ENCODE assay signal across 30 mouse cellular contexts in genomic region chr17:7258748-7259359, GRCm38 (mm10).
DNase-seq lines count a peak whose midpoint lies in the region; ATAC-seq and TF ChIP-seq lines count a peak whose summit lies in the region.
"Had no signal": no experiment of that assay in that cellular context is flagged by ENCODE, and none has a peak within 500 bp of the region (broad histone marks: within the 10 kb centered on the region; RNA-seq: fewer than 3 reads in every experiment).

No protein-coding gene starts in this region.

- DNase-seq in frontal cortex, postnatal 14 days (ENCODE audit: low spot score in 2 of 2): no peak
- peak; percentile 36 for DNase-seq in brain, embryonic 14.5 days (ENCODE audit: low read depth)
- peak; percentile 29 for DNase-seq in retina, postnatal 7 days (ENCODE audit: low read depth, low spot score)
- no peak for DNase-seq in left cerebral cortex, adult 11 months (ENCODE audit: low spot score)
- DNase-seq: adrenal gland, postnatal 25 days; B cell, adult 2 months; cerebellum, adult 2 months; cerebellum, postnatal 14 days; gastrocnemius, adult 2 months; gastrocnemius, postnatal 36 days; heart, adult 2 months; heart, postnatal 10 days; kidney, adult 2 months; kidney, postnatal 36 days; layer of hippocampus, postnatal 36 days; liver; lung, adult 2 months; lung, postnatal 10 days; midbrain, embryonic 14.5 days; right cerebral cortex, postnatal 4 days; thymus, postnatal 25 days had no signal

- TF ChIP-seq POLR2A in brain, embryonic 14.5 days (IDR thresholded peaks at IDR 0.05; ENCODE audit: borderline replicate concordance, extremely low read depth, insufficient read depth, insufficient read length, poor library complexity, severe bottlenecking): no peak

- 53% methylated on average over 15 of the region's 15 CpGs for WGBS in intestine, embryonic 15.5 days
- WGBS in intestine, embryonic 16.5 days: 57% methylated on average over 15 of the region's 15 CpGs

- H3K4me3 ChIP-seq in intestine, embryonic 15.5 days (replicated peaks): no peak overlapping the region
- H3K4me3 ChIP-seq in intestine, embryonic 16.5 days (ENCODE audit: low read length): no peak overlapping the region
- H3K4me3 ChIP-seq: erythroblast, embryonic 14.5 days; gastrocnemius, adult 2 months; heart, adult 2 months; hindbrain, embryonic 10.5 days; hindbrain, embryonic 15.5 days had no signal

- peak; percentile 43; the same call in 1 of the 2 replicates for ATAC-seq in frontal cortex, adult (ENCODE audit: low TSS enrichment)
- no peak for ATAC-seq in intestine, embryonic 15.5 days
- ATAC-seq in intestine, embryonic 16.5 days: no peak
- ATAC-seq: inflammation-experienced regulatory T-cells, adult 6 months had no signal

- H3K27me3 ChIP-seq in intestine, embryonic 15.5 days (replicated peaks): no peaks in the 10 kb centered on the region
- no peaks in the 10 kb centered on the region for H3K27me3 ChIP-seq in intestine, embryonic 16.5 days (replicated peaks; ENCODE audit: control insufficient read depth, insufficient read depth, low read length)
- H3K27me3 ChIP-seq: hindbrain, embryonic 15.5 days had no signal

- H3K36me3 ChIP-seq in intestine, embryonic 15.5 days: no peaks in the 10 kb centered on the region
- no peaks in the 10 kb centered on the region for H3K36me3 ChIP-seq in intestine, embryonic 16.5 days (ENCODE audit: control insufficient read depth, insufficient read depth, low read length)
- H3K36me3 ChIP-seq: hindbrain, embryonic 15.5 days had no signal

- no peak overlapping the region for H3K27ac ChIP-seq in intestine, embryonic 15.5 days
- no peak overlapping the region for H3K27ac ChIP-seq in intestine, embryonic 16.5 days (ENCODE audit: low read length)
- H3K27ac ChIP-seq: gastrocnemius, adult 2 months; heart, adult 2 months; hindbrain, embryonic 10.5 days; hindbrain, embryonic 15.5 days; liver, embryonic 14.5 days; macrophage had no signal

- no peak for TF ChIP-seq CTCF in brain, embryonic 14.5 days (IDR thresholded peaks at IDR 0.05; ENCODE audit: borderline replicate concordance, extremely low read depth, insufficient read depth, insufficient read length)

- no peak overlapping the region for H3K9ac ChIP-seq in intestine, embryonic 15.5 days
- H3K9ac ChIP-seq in intestine, embryonic 16.5 days (ENCODE audit: low read depth, low read length): no peak overlapping the region
- H3K9ac ChIP-seq: hindbrain, embryonic 15.5 days; liver, embryonic 14.5 days had no signal

- H3K9me3 ChIP-seq in intestine, embryonic 15.5 days: no peaks in the 10 kb centered on the region
- no peaks in the 10 kb centered on the region for H3K9me3 ChIP-seq in intestine, embryonic 16.5 days (ENCODE audit: control insufficient read depth, low read length)
- H3K9me3 ChIP-seq: hindbrain, embryonic 10.5 days; hindbrain, embryonic 15.5 days had no signal

- 0 out of 2 replicates have a peak overlapping the region, but pooled peaks have one; percentile 0 for H3K4me2 ChIP-seq in intestine, embryonic 15.5 days (replicated peaks)
- no peak overlapping the region for H3K4me2 ChIP-seq in intestine, embryonic 16.5 days (ENCODE audit: low read depth, low read length)
- H3K4me2 ChIP-seq: hindbrain, embryonic 15.5 days had no signal

- H3K4me1 ChIP-seq in intestine, embryonic 15.5 days (replicated peaks): peaks cover 28% of the 10 kb centered on the region
- H3K4me1 ChIP-seq in intestine, embryonic 16.5 days (ENCODE audit: control insufficient read depth, insufficient read depth, low read length): peaks cover 31% of the 10 kb centered on the region

Comparison
In these comparisons a context has a peak if more than half of its experiments do, and no peak if none do; other contexts are left out.
1. DNase-seq: peak in brain, embryonic 14.5 days (single experiment) and retina, postnatal 7 days (single experiment); none in frontal cortex, postnatal 14 days (0 of 2) and left cerebral cortex, adult 11 months (single experiment).